Mouse (Mus musculus) cerebellum, postnatal 4 days (tissue): Measurements from ENCODE around the gene Mtnr1a.
"Not testable (repeated sequence)": the region's sequence is repeated elsewhere in the genome, so short reads cannot be mapped to it uniquely, and the experiment has no call there.

Source experiments
- DNase-seq, 2 experiments: peaks; one replicate each; pipeline ENCODE4 v3.0.0; 2022; ENCODE audit warnings: low spot score in 2 of 2, mixed read lengths in 1 of 2

The Mtnr1a gene

DNA sequence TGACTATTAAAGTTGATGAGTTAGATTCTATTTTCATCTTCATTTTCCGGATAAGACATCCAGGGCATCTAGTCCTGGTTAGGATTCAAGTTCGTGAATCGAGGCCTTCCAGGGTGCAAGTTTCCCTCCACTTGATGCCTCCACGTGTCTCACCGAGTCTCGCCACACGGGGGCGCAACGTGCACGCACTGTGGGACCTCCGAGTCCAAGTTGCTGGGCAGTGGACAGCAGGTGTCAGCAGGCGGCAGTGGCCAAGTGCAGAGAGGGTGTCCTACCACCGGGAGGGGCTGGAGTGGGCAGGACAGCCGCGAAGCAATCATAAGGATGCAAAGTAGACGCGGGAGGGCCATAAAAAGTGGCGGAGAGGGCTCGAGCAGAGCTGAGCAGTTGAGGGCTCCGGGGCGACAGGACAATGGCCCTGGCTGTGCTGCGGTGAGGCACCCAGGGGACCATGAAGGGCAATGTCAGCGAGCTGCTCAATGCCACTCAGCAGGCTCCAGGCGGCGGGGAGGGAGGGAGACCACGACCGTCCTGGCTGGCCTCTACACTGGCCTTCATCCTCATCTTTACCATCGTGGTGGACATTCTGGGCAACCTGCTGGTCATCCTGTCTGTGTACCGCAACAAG lies at the start of gene Mtnr1a:
TSS of gene Mtnr1a (plus strand) at position 379 of the 628 bp plus-strand sequence.
- peak; percentile 97 for DNase-seq

DNA sequence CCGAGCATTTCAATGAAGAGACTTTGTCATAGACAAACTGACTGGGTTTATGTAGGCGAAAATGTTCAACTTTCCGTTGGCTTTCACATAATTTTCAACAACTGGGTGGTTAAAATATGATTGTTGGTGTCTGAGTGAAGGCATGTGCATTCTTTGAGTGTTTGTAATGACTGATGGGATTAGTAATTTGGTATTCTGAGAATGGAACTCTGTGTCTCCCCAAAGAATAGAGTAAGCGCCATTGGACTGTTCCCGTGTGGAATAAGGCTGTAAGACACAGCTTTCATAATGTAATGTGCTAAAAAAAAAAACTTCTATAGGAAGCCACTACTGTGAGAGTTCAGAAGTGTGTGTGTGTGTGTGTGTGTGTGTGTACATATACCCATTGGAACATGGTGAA lies 49.7 kb upstream of the Mtnr1a start:
- no peak for DNase-seq

DNA sequence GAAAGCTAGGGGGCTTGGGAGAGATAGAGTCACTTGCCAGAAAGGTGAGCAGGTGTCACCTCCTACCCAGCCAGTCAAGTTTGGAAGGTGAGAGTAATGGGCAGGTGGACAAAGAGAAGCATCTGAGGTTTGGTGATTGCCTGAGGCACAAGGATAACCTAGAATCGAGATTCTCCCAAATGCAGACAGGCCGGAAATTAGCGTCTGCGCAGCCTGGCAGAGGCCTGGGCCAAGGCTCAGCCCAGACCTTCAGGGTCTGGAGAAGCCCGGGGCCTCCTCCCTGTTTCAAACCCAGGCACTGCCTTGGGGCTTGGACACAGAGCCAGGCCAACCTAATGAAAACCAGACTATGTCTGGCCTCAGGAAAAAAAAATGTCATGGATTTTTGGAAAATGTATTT lies 47.8 kb upstream of the Mtnr1a start:
- DNase-seq: peak in 1 of 2 experiments; percentile 17

GRCm38 (mm10) chr8:45021911-45022665 lies 46.8 kb upstream of the Mtnr1a start:
- peak in 1 of 2 experiments; percentile 30 for DNase-seq

- DNase-seq: no peak
These were observed 40.8 kb upstream of the Mtnr1a start for GRCm38 (mm10) chr8:45028081-45028497.

DNA sequence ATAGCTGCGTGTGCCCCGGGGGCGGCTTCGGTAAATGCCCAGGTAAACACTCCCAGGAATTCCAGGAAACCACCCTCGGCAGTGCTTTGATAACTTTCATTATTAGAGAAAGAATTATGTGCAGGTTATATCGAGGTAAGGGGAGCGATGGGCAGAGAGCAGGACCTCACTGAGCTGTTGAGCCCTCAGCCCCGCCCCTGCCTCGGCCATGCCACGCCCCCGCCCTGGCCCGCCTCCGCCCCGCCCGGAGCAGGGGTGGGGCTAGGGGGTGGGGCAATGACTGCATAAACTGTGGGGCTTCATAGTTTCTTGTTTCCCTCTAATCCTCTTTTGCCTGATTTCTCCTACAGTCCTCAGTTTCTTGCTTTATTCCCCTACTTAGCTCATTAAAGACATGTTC lies 30.6 kb upstream of the Mtnr1a start:
- DNase-seq: no peak

DNA sequence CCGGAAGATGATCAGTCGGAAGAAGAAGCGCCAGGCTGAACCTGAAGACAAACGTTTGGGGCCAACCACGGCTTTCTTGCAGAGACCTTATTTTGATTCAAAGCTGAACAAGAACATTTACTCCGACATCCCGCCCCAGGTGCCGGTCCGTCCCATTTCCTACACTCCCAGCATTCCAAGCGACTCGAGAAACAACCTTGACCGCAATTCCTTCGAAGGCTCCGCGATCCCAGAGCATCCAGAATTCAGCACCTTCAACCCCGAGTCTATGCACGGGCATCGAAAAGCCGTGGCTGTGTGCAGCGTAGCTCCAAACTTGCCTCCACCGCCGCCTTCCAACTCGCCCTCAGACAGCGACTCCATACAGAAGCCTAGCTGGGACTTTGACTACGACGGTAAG lies 24.8 kb upstream of the Mtnr1a start:
- no peak for DNase-seq

DNA sequence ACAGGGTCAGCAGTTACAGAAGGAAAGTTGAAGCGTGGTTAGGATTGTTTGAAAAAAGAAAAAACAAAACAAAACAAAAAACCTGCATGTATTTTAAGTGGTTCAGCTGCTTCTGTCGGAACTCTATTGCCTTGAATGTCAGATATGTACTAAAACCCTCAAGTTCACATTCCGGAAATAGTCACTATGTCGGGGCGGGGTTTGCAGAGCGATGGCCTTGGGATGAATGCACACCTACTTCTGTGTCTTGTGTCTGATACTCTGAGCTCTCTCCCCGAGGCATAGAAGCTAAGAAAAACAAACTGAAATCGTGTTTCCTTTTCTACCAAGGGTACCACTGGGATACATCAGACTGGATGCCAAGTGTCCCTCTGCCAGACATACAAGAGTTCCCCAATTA lies 18.5 kb upstream of the Mtnr1a start:
- DNase-seq: no peak

GRCm38 (mm10) chr8:45051236-45051635 lies 17.7 kb upstream of the Mtnr1a start:
- no peak for DNase-seq

DNA sequence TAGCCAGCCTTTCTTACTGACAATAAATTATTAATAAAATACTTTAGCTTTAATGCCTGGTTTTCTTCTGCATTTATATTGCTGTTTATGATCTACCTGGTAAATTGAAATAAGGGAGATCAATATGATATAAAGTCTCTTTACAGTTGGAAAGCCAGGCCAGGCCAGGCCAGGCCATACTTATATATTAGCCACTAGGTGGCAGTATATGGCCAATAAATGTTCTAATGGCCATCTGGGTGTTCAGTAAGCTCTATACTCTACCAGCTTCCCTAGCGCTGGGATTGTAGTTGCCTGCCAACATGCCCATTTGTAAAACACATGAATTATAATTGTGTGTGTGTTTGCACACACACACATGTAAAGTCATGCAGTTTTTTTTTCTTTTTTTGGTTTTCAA lies 16.7 kb upstream of the Mtnr1a start:
- no peak for DNase-seq

DNA sequence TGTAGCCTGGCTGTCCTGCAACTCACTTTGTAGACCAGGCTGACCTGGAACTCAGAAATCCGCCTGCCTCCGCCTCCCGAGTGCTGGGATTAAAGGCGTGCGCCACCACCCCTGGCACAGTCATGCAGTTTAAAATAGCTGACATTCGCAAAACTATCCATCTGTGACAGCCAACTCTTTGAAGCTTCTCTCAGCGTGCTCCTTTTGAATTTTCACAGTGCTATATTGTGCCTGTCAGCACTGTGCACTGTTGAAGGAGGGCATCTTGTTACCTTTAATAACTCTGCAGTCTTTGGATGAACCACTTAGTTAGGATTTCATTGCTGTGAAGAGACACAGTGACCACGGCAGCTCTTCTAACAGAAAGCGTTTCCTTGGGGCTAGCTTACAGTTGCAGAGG lies 16.3 kb upstream of the Mtnr1a start:
- DNase-seq: no peak

- DNase-seq: no peak
These were observed 13.4 kb upstream of the Mtnr1a start for GRCm38 (mm10) chr8:45055500-45055899.

DNA sequence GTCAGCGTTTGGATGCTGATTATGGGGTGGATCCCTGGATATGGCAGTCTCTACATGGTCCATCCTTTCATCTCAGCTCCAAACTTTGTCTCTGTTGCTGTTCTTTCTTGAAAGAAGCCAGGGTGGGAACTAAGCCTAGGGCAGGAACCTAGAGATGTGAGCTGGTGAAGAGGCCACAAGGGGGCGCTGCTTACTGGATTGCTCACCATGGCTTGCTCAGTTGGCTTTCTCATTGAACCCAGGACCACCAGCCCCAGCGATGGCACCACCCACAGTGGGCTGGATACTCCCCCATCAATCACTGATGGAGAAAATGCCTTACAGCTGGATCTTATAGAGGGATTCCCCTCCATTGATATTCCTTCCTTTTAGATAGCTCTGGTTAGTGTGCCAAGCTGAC lies 12.1 kb upstream of the Mtnr1a start:
- no peak for DNase-seq

DNA sequence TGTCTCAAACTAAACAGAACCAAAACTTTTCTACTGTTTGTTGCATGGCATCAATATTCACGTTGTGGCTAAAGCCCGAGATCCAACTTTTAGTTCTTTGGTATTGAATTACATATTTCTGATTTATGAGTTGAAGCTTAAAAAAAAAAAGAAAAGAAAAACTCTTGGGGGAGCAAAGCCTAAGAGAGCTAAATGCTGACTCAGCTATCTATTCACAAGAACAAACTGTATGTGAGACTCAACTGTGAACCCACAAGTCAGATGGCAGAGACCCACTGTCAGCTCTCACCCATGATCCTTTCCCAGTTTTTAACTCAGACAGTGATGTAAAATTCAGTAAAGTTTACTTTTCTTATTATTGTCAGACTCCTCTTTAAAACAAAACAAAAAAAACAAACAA lies 8.9 kb upstream of the Mtnr1a start:
- DNase-seq: no peak

GRCm38 (mm10) chr8:45062311-45062710 lies 6.6 kb upstream of the Mtnr1a start:
- no peak for DNase-seq

GRCm38 (mm10) chr8:45062982-45063924 lies 5.7 kb upstream of the Mtnr1a start:
- DNase-seq: no peak

- DNase-seq: no peak
These were observed 4.6 kb upstream of the Mtnr1a start for GRCm38 (mm10) chr8:45064197-45064869.

DNA sequence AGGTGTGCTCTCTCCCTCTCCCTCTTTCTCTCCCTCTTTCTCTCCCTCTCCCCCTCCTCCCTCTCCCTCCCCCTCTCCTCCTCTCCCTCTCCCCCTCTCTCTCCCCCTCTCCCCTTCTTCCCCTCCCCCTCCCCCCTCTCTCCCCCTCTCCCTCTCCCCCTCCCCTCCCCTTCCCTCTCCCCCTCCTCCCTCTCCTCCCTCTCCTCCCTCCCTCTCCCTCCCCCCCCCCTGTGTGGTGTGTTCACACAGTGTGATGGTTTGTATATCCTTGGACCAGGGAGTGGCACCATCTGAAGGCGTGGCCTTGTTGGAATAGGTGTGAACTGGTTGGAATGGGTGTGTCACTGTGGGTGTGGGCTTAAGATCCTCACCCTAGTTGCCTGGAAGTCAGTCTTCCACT lies 3.5 kb upstream of the Mtnr1a start:
- DNase-seq: not testable (repeated sequence)

- no peak for DNase-seq
These were observed 2.0 kb downstream of the Mtnr1a start for GRCm38 (mm10) chr8:45070949-45071348.

- no peak for DNase-seq
These were observed 11.9 kb downstream of the Mtnr1a start for GRCm38 (mm10) chr8:45080850-45081249.

GRCm38 (mm10) chr8:45093599-45093998 lies 24.7 kb downstream of the Mtnr1a start:
- no peak for DNase-seq
